Mouse (Mus musculus): ENCODE measurements around the gene Chst11.

The Chst11 gene

GRCm38 (mm10) chr10:82984950-82985699 is at the start of gene Chst11:
Gene Chst11, plus strand, starts transcription at chr10:82985498.
- DNase-seq (ENCODE audit: low spot score), result peak; percentile 54

- no peak for DNase-seq (ENCODE audit: low spot score)
Observed at GRCm38 (mm10) chr10:82935774-82936173, 49.5 kb upstream of the Chst11 start.

DNA sequence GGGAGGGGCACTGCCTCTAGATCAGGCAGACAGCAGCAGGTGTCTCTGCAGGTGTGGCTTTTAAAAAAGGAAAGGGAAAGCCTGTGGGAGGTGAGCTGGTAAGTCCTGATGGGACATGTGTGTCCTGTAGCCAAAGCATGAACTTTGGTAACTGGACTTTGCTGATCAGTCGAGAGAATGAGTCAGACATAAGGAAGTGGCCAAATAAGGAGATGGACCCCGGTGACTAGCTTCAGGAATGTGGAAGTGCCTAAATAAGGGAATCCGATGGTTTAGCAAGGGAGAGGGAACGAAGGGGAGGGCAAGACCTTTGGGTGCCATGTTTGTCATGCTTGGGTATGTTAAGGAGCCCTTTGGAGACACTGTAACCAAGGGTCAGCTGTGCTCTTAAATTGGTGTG is 31.9 kb upstream of the Chst11 start:
- DNase-seq (ENCODE audit: low spot score), result no peak

GRCm38 (mm10) chr10:82955117-82955516 is 30.2 kb upstream of the Chst11 start:
- no peak for DNase-seq (ENCODE audit: low spot score)

DNA sequence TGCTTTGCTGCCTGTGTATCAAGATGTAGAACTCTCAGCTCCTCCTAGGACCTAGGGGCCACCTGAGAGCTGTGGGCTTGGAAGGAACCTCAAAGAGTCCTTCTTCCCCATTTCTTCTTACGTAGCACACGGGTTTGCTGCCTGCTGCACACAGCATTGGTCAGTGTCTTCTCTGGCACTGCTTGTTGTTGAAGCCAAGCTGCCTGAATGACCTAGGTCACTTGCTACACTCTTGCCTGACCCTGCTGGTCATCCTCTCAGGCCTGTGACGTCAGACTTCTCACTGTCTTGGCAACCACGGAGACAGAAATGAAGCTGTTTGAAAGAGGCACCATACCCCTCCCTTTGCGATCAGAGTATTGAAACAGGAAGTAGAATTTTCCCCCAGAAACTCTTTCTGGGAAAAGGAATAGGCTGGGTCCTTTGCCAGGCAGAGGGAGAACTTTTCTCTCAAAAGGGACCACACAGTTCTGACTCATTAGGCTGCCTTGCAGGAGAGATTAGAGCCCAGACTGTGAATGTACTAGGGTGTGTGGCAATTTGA is 27.0 kb upstream of the Chst11 start:
- no peak for DNase-seq (ENCODE audit: low spot score)

DNA sequence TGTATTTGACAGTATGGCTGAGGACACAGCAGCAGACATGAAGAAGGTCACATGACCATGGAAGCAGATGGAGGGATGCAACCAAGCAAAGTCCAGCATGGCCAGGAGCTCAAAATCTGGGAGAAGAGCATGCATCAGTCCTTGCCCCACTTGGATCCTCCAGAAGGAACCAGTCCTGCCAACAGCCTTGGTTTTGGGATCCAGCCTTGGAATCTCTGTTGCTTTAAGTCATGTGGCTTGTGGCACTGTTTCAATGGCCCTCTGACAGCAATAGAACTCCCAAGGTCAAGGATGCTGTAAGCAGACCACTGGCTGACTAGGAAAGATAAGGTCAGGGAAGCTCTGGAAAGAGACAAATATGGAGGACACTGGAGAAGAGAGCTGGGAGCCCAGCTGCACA is 26.0 kb upstream of the Chst11 start:
- no peak for DNase-seq (ENCODE audit: low spot score)

DNA sequence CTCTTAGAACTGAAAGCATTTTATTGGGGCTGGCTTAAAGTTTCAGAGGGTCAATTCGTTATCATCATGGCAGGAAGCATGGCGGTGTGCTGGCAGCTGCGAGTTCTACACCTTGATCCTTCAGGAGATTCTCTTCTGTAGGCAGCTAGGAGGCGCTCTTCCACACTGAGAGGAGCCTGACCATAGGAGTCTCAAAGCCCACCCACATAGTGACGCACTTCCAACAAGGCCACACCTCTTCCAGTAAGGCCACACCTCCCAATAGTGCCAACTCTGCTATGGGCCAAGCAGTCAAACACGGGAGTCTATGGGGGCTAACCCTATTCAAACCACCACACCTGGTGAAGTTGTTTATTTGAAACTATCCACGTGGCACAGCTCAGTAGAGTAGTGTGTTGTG is 24.0 kb upstream of the Chst11 start:
- no peak for DNase-seq (ENCODE audit: low spot score)

- no peak for DNase-seq (ENCODE audit: low spot score)
Observed at GRCm38 (mm10) chr10:82962018-82962417, 23.3 kb upstream of the Chst11 start.

DNA sequence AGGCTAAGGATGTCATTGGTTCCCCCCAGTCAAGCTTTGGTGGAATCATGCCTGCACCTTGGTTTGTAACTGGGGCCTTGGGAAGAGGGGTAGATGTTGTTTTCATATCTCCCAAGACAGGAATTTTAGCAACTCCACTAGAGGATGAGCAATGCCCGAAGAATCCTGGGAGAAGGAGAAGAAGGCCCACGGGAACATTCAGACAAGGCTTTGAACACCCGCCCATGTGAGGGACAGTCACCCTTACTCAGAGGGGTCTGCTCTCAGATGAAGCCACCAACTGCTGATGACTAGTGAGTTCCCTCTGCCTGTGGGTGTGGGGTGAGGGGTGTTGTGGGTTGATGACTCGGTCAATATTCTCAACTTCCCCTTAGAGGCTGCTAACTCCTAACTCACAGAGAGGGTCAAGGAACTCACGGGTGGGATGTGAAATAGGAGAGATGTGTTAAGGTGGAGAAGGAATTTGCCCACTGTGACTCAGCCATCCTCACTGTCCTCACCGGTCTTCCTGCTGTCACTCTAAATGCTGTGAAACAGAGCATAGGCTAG is 22.8 kb upstream of the Chst11 start:
- DNase-seq (ENCODE audit: low spot score), result no peak

- no peak for DNase-seq (ENCODE audit: low spot score)
Observed at GRCm38 (mm10) chr10:82964491-82964890, 20.8 kb upstream of the Chst11 start.

GRCm38 (mm10) chr10:82966672-82967071 is 18.6 kb upstream of the Chst11 start:
- DNase-seq (ENCODE audit: low spot score), result no peak

DNA sequence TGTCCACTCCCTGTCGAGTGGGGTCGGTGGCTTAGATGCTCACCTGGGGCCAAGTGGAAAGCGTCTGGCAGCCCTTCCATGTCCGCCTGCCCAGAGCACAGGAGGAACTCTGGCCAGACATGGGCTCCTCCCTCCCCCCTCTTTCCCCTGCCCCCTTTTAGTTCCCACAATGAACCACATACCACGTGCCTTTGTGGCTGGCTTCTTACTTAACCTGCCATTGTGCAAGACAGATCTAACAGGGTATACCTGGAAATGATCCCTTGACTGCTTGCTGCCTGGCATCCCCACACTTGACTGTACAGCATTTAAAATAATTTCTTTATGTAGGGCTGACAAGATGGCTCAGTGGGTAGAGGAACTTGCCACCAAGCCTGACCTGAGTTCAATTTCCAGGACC is 15.7 kb upstream of the Chst11 start:
- DNase-seq (ENCODE audit: low spot score), result no peak

DNA sequence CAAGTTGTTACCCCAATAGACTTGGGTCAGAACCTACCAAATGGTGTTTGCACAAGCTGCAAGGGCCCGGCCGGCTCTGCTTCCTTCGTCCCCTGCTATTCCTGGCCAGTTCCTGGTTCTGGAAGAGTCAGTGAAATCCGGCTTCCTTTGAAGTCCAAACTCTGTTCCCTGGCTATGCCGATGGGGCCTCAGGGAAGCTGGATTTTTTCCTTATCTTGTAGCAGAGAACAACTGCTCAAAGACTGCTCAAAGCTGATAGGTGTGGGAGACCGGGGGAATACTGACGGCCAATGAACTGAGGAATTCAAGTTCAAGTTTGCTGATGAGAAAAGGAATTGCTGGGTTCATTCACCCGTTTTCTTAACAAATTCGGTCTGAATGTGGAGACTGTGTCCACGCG is 13.7 kb upstream of the Chst11 start:
- no peak for DNase-seq (ENCODE audit: low spot score)

GRCm38 (mm10) chr10:82974201-82974600 is 11.1 kb upstream of the Chst11 start:
- no peak for DNase-seq (ENCODE audit: low spot score)

- no peak for DNase-seq (ENCODE audit: low spot score)
Observed at GRCm38 (mm10) chr10:82974627-82975177, 10.6 kb upstream of the Chst11 start.

DNA sequence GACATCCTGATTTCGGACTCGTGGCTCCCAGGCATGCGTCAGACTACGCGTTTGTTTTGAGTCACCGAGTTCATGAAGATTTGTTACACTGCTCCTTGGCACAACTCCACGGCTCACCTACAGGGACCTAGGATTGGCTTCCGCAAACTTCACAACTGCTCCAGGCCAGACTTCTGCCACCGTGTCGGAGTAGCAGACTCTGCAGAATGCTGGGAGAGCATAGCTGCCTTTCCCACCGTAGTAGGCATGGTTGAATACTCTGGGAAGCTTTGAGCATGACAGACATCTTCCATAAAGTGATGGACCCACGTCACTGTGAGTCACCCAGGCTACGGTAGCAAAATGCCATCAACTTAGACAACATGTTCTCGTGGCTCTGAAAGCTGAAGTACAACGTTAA is 9.5 kb upstream of the Chst11 start:
- no peak for DNase-seq (ENCODE audit: low spot score)

DNA sequence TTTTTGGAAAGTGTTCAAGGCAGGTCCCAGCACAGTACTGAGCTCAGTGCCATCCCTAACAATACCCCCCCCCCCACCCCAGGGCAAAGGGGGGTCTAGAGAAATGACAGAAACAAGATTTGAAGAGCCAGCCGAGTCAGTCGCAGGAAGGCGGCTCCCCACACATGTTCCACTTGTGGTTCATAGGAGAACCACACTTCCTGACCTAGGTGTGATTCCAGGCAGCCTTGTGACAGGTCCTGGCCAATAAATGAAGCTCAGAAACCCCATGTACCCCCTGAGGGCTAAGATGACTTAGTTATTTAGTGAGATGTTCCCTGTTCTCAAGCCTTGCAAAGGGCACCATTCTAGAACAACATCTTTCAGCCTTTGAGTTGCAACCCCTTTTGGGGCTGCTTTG is 3.0 kb upstream of the Chst11 start:
- DNase-seq (ENCODE audit: low spot score), result no peak

- no peak for DNase-seq (ENCODE audit: low spot score)
Observed at GRCm38 (mm10) chr10:82985700-82986131, 418 bp downstream of the Chst11 start.

GRCm38 (mm10) chr10:82986251-82986992 is 1.1 kb downstream of the Chst11 start:
- DNase-seq (ENCODE audit: low spot score), result no peak

DNA sequence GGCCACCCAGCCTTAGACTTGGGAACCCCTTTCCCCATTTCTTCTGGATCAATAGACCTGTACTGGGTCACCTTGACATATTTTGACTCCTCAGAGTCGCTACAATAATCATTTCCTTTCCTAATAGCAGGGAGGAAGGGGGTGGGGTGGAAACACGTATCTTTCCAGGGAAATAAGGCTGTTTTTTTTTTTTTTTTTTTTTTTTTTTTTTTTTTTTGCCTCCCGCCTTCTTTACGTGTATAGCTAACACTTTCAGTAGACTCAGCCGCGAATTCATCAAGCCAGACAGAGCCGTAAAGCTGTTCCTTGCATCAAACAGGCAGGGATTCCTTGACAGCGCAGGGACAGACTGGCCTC is 1.7 kb downstream of the Chst11 start:
- no peak for DNase-seq (ENCODE audit: low spot score)

GRCm38 (mm10) chr10:82987394-82987793 is 2.1 kb downstream of the Chst11 start:
- DNase-seq (ENCODE audit: low spot score), result no peak

DNA sequence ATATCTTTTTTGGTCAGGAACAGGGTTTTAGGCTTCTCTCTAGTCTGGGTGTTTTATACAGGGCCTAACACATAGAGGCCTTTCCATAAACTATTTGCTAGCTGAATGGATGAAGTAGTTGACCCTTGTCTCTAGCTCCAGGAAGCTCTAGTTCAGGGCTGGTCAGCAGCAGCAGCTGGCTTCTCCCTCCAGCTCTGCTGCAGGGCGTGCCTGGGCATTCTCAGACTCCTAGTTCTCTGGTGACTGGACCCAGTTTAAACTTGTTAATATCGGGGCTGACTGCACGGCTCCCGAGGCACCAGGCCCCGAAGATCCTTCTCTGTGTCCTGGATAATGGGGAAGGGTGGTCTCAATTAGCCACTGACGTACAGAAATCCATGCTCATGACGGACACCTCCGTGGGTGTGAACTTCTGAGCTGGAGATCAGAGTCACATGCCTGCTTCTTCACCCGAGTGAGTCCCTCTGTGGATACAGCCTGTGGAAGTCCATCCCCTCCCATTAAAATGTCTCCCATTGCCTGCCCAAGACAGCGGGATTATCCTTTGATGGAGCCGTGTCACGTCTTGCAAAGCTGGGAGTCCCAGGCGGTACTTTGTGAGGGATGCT is 4.2 kb downstream of the Chst11 start:
- no peak for DNase-seq (ENCODE audit: low spot score)
